Mouse (Mus musculus) liver, embryonic 15.5 days (tissue): ENCODE results near the gene Mtrf1. TPM values are rescaled to one million over a fixed set of nuclear protein-coding genes. Genes with fewer than 3 reads are reported as not detected.
"Not testable (repeated sequence)": the region's sequence is repeated elsewhere in the genome, so short reads cannot be mapped to it uniquely, and the experiment has no call there.

Source experiments
- ATAC-seq: fragments of 200-750 bp; cut with Nextera tagmentation; 2 replicates; pipeline ENCODE4 v1.8.0; 2017; ENCODE audit warnings: moderate number of reproducible peaks, mild to moderate bottlenecking, moderate library complexity; ENCODE audit not compliant: insufficient read depth
- H3K27ac ChIP-seq: fragments of 300-500 bp; sonication (generic); replicated peaks from 2 replicates; pipeline ENCODE4 v1.5.1; 2015; ENCODE audit warnings: mild to moderate bottlenecking, inconsistent platforms
- H3K27me3 ChIP-seq: fragments of 300-500 bp; sonication (generic); 2 replicates; pipeline ENCODE4 v1.6.1; 2015; ENCODE audit warnings: mild to moderate bottlenecking, inconsistent platforms
- H3K36me3 ChIP-seq: fragments of 300-500 bp; sonication (generic); replicated peaks from 2 replicates; pipeline ENCODE4 v1.6.1; 2015; ENCODE audit warnings: moderate library complexity, mild to moderate bottlenecking, inconsistent platforms
- H3K4me1 ChIP-seq: fragments of 300-500 bp; sonication (generic); replicated peaks from 2 replicates; pipeline ENCODE4 v1.6.1; 2015; ENCODE audit warnings: inconsistent platforms
- H3K4me2 ChIP-seq: fragments of 300-500 bp; sonication (generic); 2 replicates; pipeline ENCODE4 v1.6.1; 2015; ENCODE audit warnings: moderate library complexity, mild to moderate bottlenecking, inconsistent platforms
- H3K4me3 ChIP-seq: fragments of 300-500 bp; sonication (generic); replicated peaks from 2 replicates; pipeline ENCODE4 v1.5.1; 2015; ENCODE audit warnings: mild to moderate bottlenecking, inconsistent platforms
- H3K9ac ChIP-seq: fragments of 300-500 bp; sonication (generic); 2 replicates; pipeline ENCODE4 v1.6.1; 2015; ENCODE audit warnings: moderate library complexity, mild to moderate bottlenecking, inconsistent platforms
- H3K9me3 ChIP-seq: fragments of 300-500 bp; sonication (generic); replicated peaks from 2 replicates; pipeline ENCODE4 v1.6.1; 2016; ENCODE audit warnings: inconsistent platforms
- WGBS: fragments of 180-500 bp; shearing (Covaris S2); methylation state at CpG from one replicate; pipeline ENCODE4 v1.1.7; 2015; ENCODE audit warnings: mixed read lengths; ENCODE audit not compliant: insufficient replicate concordance; 5-methylcytosine and 5-hydroxymethylcytosine counted together
- polyA plus RNA-seq: library from polyadenylated mRNA; unstranded; fragments of >200 nt; fragmentation: Nextera tagmentation; extraction: Ambion mirVana; gene quantifications from 2 replicates; pipeline ENCODE4 v1.2.1, GENCODE M21; 2015

Gene Mtrf1
- polyA plus RNA-seq, 1 experiment from 2014 or later, result 4.4 TPM

GRCm38 (mm10) chr14:79409278-79409830 lies 11.8 kb downstream of the Mtrf1 start:
- H3K27me3 ChIP-seq, result no peaks in the 10 kb centered on the region
- no peak for ATAC-seq
- peaks cover 8% of the 10 kb centered on the region for H3K36me3 ChIP-seq
- peaks cover 5% of the 10 kb centered on the region; the same call in 1 of the 2 replicates for H3K4me1 ChIP-seq
- no peak overlapping the region for H3K27ac ChIP-seq
- no peak overlapping the region for H3K4me3 ChIP-seq
- no peaks in the 10 kb centered on the region for H3K9me3 ChIP-seq
- H3K4me2 ChIP-seq, result no peak overlapping the region
- H3K9ac ChIP-seq, result no peak overlapping the region
- WGBS, result 62% methylated on average over 6 of the region's 6 CpGs

GRCm38 (mm10) chr14:79410662-79411061 lies 13.1 kb downstream of the Mtrf1 start:
- no peaks in the 10 kb centered on the region for H3K9me3 ChIP-seq
- no peak overlapping the region for H3K27ac ChIP-seq
- ATAC-seq, result no peak

GRCm38 (mm10) chr14:79413121-79413520 lies 15.5 kb downstream of the Mtrf1 start:
- no peaks in the 10 kb centered on the region for H3K4me1 ChIP-seq
- no peak overlapping the region for H3K27ac ChIP-seq
- H3K4me2 ChIP-seq, result no peak overlapping the region
- 78% methylated on average over 6 of the region's 6 CpGs for WGBS
- no peaks in the 10 kb centered on the region for H3K27me3 ChIP-seq
- H3K9ac ChIP-seq, result no peak overlapping the region
- no peak overlapping the region for H3K4me3 ChIP-seq
- ATAC-seq, result no peak
- H3K9me3 ChIP-seq, result no peaks in the 10 kb centered on the region
- peaks cover 4% of the 10 kb centered on the region; the same call in 1 of the 2 replicates for H3K36me3 ChIP-seq

More at GRCm38 (mm10) chr14:79410662-79411061, 13.1 kb downstream of the Mtrf1 start:
- no peak overlapping the region for H3K4me2 ChIP-seq
- WGBS, result 59% methylated on average over 2 of the region's 2 CpGs
- H3K4me3 ChIP-seq, result no peak overlapping the region
- H3K36me3 ChIP-seq, result peaks cover 8% of the 10 kb centered on the region
- peaks cover 5% of the 10 kb centered on the region; the same call in 1 of the 2 replicates for H3K4me1 ChIP-seq
- H3K9ac ChIP-seq, result no peak overlapping the region
- H3K27me3 ChIP-seq, result no peaks in the 10 kb centered on the region

- H3K9me3 ChIP-seq, result no peaks in the 10 kb centered on the region
- H3K9ac ChIP-seq, result no peak overlapping the region
- no peak overlapping the region for H3K4me2 ChIP-seq
- H3K27ac ChIP-seq, result no peak overlapping the region
- H3K27me3 ChIP-seq, result no peaks in the 10 kb centered on the region
- H3K4me1 ChIP-seq, result no peaks in the 10 kb centered on the region
- no peak for ATAC-seq
- H3K4me3 ChIP-seq, result no peak overlapping the region
- 80% methylated on average over 20 of the region's 20 CpGs for WGBS
- 0 out of 2 replicates have a peak, but pooled peaks cover 5% of the 10 kb centered on the region for H3K36me3 ChIP-seq
Measured at GRCm38 (mm10) chr14:79420083-79420685, 22.6 kb downstream of the Mtrf1 start.

GRCm38 (mm10) chr14:79425979-79426729 lies 28.6 kb downstream of the Mtrf1 start, which contains the start of gene Kbtbd7:
Gene Kbtbd7, plus strand, starts transcription at chr14:79426511.
- H3K4me3 ChIP-seq, result peak within 1 kb of the TSS; percentile 66
- peak within 1 kb of the TSS; percentile 95 for H3K27ac ChIP-seq
- peaks cover 17% of the 10 kb centered on the region for H3K4me1 ChIP-seq
- ATAC-seq, result peak; percentile 98
- under 1% methylated on average over 44 of the region's 44 CpGs for WGBS
- no peaks in the 10 kb centered on the region for H3K9me3 ChIP-seq
- H3K36me3 ChIP-seq, result 0 out of 2 replicates have a peak, but pooled peaks cover 10% of the 10 kb centered on the region
- peak within 1 kb of the TSS; percentile 63 for H3K4me2 ChIP-seq
- peak within 1 kb of the TSS; percentile 62 for H3K9ac ChIP-seq
- H3K27me3 ChIP-seq, result no peaks in the 10 kb centered on the region

GRCm38 (mm10) chr14:79426730-79427365 lies 29.3 kb downstream of the Mtrf1 start:
- H3K27ac ChIP-seq, result peak overlapping the region; percentile 95
- ATAC-seq, result peak; percentile 32
- 54% methylated on average over 13 of the region's 59 CpGs for whole genome bisulfite sequencing

GRCm38 (mm10) chr14:79434068-79434467 lies 36.5 kb downstream of the Mtrf1 start:
- no peak for ATAC-seq
- Histone ChIP-seq H3K9ac (no peak overlapping the region), H3K4me1 (no peaks in the 10 kb centered on the region), H3K36me3 (no peaks in the 10 kb centered on the region), H3K4me3 (no peak overlapping the region), H3K27me3 (no peaks in the 10 kb centered on the region), H3K9me3 (no peaks in the 10 kb centered on the region), H3K4me2 (no peak overlapping the region), H3K27ac (no peak overlapping the region)
- WGBS, result 52% methylated on average over 1 of the region's 1 CpGs

More at GRCm38 (mm10) chr14:79426730-79427365, 29.3 kb downstream of the Mtrf1 start:
- Histone ChIP-seq H3K9ac (peak overlapping the region; percentile 62), H3K4me2 (peak overlapping the region; percentile 63), H3K4me1 (peaks cover 17% of the 10 kb centered on the region), H3K4me3 (peak overlapping the region; percentile 66)
- not testable (repeated sequence) for H3K9me3 ChIP-seq, H3K36me3 ChIP-seq, H3K27me3 ChIP-seq

GRCm38 (mm10) chr14:79440655-79441054 lies 43.1 kb downstream of the Mtrf1 start:
- Histone ChIP-seq H3K27me3 (no peaks in the 10 kb centered on the region), H3K36me3 (no peaks in the 10 kb centered on the region), H3K9me3 (no peaks in the 10 kb centered on the region), H3K9ac (no peak overlapping the region), H3K4me3 (no peak overlapping the region), H3K27ac (0 out of 2 replicates have a peak overlapping the region, but pooled peaks have one; percentile 14), H3K4me2 (no peak overlapping the region), H3K4me1 (peaks cover 9% of the 10 kb centered on the region)
- ATAC-seq, result peak; percentile 56; the same call in 1 of the 2 replicates
- WGBS, result 62% methylated on average over 2 of the region's 2 CpGs

GRCm38 (mm10) chr14:79441441-79441840 lies 43.9 kb downstream of the Mtrf1 start:
- 33% methylated on average over 5 of the region's 5 CpGs for WGBS
- no peak for ATAC-seq
- Histone ChIP-seq H3K27ac (0 out of 2 replicates have a peak overlapping the region, but pooled peaks have one; percentile 14), H3K9me3 (no peaks in the 10 kb centered on the region), H3K4me3 (no peak overlapping the region), H3K36me3 (no peaks in the 10 kb centered on the region), H3K27me3 (no peaks in the 10 kb centered on the region), H3K4me1 (peaks cover 9% of the 10 kb centered on the region), H3K4me2 (no peak overlapping the region), H3K9ac (no peak overlapping the region)

GRCm38 (mm10) chr14:79444601-79445000 lies 47.0 kb downstream of the Mtrf1 start:
- H3K9ac ChIP-seq, result no peak overlapping the region
- no peak overlapping the region for H3K4me2 ChIP-seq
- H3K9me3 ChIP-seq, result no peaks in the 10 kb centered on the region
- H3K27ac ChIP-seq, result no peak overlapping the region
- H3K4me1 ChIP-seq, result peaks cover 9% of the 10 kb centered on the region
- H3K27me3 ChIP-seq, result no peaks in the 10 kb centered on the region
- 74% methylated on average over 9 of the region's 9 CpGs for WGBS
- no peaks in the 10 kb centered on the region for H3K36me3 ChIP-seq
- ATAC-seq, result no peak
- no peak overlapping the region for H3K4me3 ChIP-seq
